Mouse (Mus musculus): ENCODE measurements around the gene Clps. TPM values are rescaled to one million over a fixed set of nuclear protein-coding genes. Genes with fewer than 3 reads are reported as not detected.

The Clps gene
- polyA plus RNA-seq, 1 experiment from 2014 or later = not detected

DNA sequence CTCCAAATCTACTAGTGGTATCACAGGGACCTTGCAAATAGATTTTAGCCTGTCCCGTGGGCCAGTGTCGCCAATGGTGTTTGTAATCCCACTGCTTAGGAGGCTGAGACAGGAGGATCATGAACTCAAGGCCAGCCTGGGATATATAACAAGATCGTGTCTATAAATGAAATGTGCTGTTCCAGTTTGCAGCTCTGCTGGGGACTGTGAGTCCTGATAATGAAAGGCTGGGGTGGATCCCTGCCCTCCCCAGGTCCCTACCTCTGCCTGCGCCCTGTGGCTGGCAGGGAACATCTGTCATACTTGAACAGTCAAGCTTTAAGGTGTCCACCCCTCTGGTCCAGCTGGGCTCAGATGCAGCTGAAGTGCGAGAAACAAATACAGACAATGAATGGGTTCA lies 46.0 kb downstream of the Clps start:
- Histone ChIP-seq H3K27ac (no peak overlapping the region), H3K4me3 (no peak overlapping the region), H3K36me3 (no peaks in the 10 kb centered on the region), H3K9me3 (no peaks in the 10 kb centered on the region), H3K27me3 (peaks cover 37% of the 10 kb centered on the region), H3K4me1 (replicated peaks) (peaks cover 29% of the 10 kb centered on the region), H3K4me2 (no peak overlapping the region), H3K9ac (no peak overlapping the region)
- ATAC-seq (ENCODE audit: low FRiP score) = no peak
- WGBS = 57% methylated on average over 5 of the region's 5 CpGs

DNA sequence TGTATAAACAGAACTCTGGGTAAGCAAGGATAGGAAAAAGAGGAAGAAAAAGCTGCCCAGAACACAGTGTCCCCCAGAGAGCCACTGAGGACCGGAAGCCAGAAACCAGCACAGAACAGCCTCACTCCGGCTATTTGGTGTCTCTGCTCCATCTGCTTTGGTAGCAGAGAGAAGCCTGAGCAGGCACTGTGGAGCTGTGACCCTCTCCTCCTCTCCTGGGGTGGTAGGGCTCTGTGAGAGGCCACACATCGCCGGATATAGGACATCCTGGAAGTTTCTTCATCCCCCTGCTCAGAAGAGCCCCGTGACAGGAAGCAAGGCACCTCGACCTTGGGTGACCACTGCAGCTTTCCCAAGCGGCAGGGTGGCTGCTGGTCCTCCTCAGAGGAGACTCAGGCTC lies 46.7 kb downstream of the Clps start:
- ATAC-seq (ENCODE audit: low FRiP score) = no peak
- no peaks in the 10 kb centered on the region for H3K9me3 ChIP-seq
- no peak overlapping the region for H3K4me2 ChIP-seq
- no peak overlapping the region for H3K4me3 ChIP-seq
- H3K36me3 ChIP-seq = no peaks in the 10 kb centered on the region
- H3K27ac ChIP-seq = no peak overlapping the region
- WGBS = 76% methylated on average over 7 of the region's 7 CpGs
- peaks cover 33% of the 10 kb centered on the region for H3K27me3 ChIP-seq
- peaks cover 27% of the 10 kb centered on the region for H3K4me1 ChIP-seq (replicated peaks)
- H3K9ac ChIP-seq = no peak overlapping the region; the same call in 1 of the 2 replicates

DNA sequence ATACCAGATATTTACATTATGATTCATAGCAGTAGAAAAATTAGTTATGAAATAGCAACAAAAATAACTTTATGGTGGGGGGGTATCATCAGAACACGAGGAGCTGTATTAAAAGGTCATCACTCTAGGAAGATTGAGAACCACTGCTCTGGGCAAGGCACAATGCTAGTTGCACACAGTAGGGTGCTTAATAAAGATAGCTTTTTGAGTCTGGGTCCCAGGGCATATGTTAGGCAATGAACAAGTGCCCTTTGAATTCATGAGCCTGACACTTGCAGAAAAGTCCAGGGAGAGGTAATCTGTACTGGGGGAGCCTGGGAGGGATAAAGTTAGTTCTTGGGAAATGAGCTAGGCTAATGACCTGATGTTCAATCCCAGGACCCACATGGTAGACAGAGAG lies 47.2 kb downstream of the Clps start:
- Histone ChIP-seq H3K36me3 (no peaks in the 10 kb centered on the region), H3K27ac (no peak overlapping the region), H3K4me2 (no peak overlapping the region), H3K4me3 (no peak overlapping the region), H3K9ac (no peak overlapping the region), H3K4me1 (replicated peaks) (peaks cover 22% of the 10 kb centered on the region), H3K9me3 (no peaks in the 10 kb centered on the region), H3K27me3 (peaks cover 28% of the 10 kb centered on the region)
- 81% methylated on average over 1 of the region's 1 CpGs for WGBS
- no peak for ATAC-seq (ENCODE audit: low FRiP score)

DNA sequence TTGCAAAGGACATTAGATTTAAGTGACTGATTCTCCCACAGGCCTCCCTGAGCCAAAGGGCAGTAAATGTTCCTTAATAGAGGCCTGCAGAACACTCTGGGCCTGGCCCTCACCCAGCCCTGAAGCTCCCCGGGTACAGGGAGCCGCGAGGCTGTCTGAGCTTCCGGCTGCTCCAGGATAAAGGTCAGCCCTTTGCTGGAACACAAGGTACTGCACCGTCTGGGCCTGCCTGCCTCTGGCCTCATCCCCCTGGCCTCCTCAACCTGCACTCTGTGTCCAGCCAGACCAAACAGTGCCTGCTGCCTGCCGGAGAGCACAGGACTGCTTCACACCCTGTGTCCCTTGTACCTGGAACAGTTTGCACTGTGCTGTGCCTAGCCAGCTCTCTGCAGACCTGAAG lies 47.9 kb downstream of the Clps start:
- H3K27me3 ChIP-seq = peaks cover 28% of the 10 kb centered on the region
- ATAC-seq (ENCODE audit: low FRiP score) = no peak
- H3K4me3 ChIP-seq = no peak overlapping the region
- no peak overlapping the region for H3K27ac ChIP-seq
- no peak overlapping the region for H3K4me2 ChIP-seq
- H3K9me3 ChIP-seq = no peaks in the 10 kb centered on the region
- WGBS = 35% methylated on average over 6 of the region's 6 CpGs
- no peak overlapping the region for H3K9ac ChIP-seq
- peaks cover 17% of the 10 kb centered on the region for H3K4me1 ChIP-seq (replicated peaks)
- H3K36me3 ChIP-seq = no peaks in the 10 kb centered on the region

DNA sequence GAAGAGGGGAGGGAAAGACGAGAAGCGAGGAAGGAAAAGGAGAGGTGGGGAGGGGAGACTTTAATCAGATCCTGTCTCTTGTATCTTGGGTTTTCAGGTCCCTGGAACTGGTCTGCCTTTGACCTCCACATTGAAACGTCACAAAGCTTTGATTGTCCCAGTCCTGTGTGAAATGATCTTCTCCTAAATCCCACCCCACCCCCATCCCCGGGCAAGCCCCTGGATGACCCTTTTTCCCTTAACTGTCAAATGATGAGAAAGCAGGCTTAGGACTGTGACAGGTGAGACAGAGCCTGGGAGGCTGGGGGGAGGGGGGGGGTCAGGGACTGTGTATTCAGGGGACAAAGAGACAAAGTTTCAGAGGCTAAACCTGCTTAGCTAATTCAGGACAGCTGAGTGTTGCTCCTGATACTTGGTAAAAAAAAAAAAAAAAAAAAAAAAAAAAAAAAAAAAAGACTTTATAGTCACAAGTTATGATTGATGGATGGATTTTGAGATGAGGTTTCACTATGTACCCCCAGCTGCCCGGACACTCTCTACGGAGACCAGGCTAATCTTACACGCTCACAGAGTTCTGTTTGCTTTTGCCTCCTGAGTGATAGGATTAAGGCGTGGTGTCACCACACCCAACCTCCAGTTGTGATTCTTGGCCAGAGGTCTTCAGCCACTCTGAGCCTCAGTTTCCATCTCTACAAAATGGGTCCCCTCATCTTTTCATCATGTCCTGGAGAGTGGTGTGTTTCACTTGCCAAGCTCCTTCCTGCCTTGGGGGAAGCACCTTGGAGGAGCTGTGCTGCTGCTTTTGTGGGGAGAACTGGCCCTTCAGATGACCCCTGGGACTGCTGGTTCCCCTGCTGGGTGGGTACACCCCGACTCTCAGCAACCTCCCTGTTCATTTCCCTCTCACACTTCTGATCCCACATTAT lies 48.7 kb downstream of the Clps start:
- ATAC-seq (ENCODE audit: low FRiP score) = no peak
- Histone ChIP-seq H3K4me2 (no peak overlapping the region), H3K4me3 (no peak overlapping the region), H3K9ac (no peak overlapping the region), H3K9me3 (no peaks in the 10 kb centered on the region), H3K27ac (no peak overlapping the region), H3K4me1 (replicated peaks) (peaks cover 12% of the 10 kb centered on the region), H3K27me3 (peaks cover 31% of the 10 kb centered on the region), H3K36me3 (no peaks in the 10 kb centered on the region)
- 37% methylated on average over 9 of the region's 9 CpGs for WGBS

DNA sequence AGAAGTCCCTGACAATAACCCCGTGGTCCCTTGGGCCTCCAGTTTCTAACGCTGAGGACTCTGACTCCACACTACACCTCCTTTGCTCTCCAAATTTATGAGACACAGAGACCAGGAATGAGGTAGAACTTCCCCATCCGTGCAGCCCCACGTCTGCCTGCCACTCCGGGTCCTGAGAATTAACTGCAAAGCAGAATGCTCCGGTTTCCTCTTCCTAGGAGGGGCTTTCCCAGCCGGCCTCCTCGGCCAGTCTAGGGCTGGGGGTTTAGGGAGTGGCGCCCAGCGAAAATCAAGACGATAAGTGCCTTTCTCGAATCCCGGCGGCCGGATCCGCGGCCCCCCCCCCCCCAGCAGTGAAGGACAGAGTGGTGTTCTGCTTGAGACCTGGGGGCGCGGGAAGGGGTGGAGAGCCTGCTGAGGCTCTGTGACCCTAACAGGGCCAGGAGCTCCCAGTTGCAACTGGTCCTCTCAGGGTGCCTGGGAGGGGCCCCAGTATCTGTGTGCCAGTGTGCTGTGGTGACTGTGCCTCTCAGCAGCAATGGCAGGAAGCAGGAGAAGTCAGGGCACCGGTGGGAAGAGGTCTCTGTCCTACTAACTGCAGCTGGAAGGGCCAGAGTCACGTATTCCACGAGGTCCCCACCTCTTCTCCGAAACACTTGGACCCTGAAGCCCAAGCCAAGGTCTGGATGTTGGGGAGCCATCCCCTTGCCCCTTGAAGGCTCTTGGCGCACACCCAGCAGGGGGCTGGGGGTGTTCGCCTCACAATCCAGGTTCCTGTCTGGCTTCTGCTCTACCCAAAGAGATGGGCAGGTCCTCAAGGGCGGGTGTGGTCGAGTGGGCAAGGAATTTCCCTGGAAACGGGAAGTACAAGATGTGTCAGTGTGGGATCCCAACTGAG lies 49.9 kb downstream of the Clps start:
- 0 out of 2 replicates have a peak overlapping the region, but pooled peaks have one; percentile 4 for H3K4me3 ChIP-seq
- 6% methylated on average over 28 of the region's 28 CpGs for WGBS

More for the DNA sequence above, 49.9 kb downstream of the Clps start:
- peaks cover 28% of the 10 kb centered on the region for H3K27me3 ChIP-seq
- peak overlapping the region; percentile 40 for H3K4me2 ChIP-seq
- no peak overlapping the region for H3K27ac ChIP-seq
- no peaks in the 10 kb centered on the region for H3K9me3 ChIP-seq
- H3K9ac ChIP-seq = peak overlapping the region; percentile 60; the same call in 1 of the 2 replicates
- no peaks in the 10 kb centered on the region for H3K36me3 ChIP-seq
- ATAC-seq (ENCODE audit: low FRiP score) = no peak
- H3K4me1 ChIP-seq (replicated peaks) = peaks cover 12% of the 10 kb centered on the region

Small RNA genes within 50 kb of the gene (microRNA-seq; reads per million reads assigned to microRNA genes)
- gene Gm25195 = not detected
- gene Mir6969 = not detected

Other genes with a start within 250 kb of the Clps start
- gene Fance, start 247.2 kb downstream of the Clps start, polyA plus RNA-seq (2015; fragmentation: Nextera tagmentation; extraction: Ambion mirVana) = 21.9 and 24.2 TPM in 2 replicates
- 336 and 366 TPM in 2 replicates for gene Rpl10a, start 232.3 kb downstream of the Clps start, polyA plus RNA-seq (2015; fragmentation: Nextera tagmentation; extraction: Ambion mirVana)
- gene Tead3, start 209.9 kb downstream of the Clps start, polyA plus RNA-seq (2015; fragmentation: Nextera tagmentation; extraction: Ambion mirVana) = 1.8 and 2.0 TPM in 2 replicates
- 2.1 and 2.2 TPM in 2 replicates for gene Tulp1, start 195.5 kb downstream of the Clps start, polyA plus RNA-seq (2015; fragmentation: Nextera tagmentation; extraction: Ambion mirVana)
- gene Fkbp5, start 43.2 kb downstream of the Clps start, polyA plus RNA-seq (2015; fragmentation: Nextera tagmentation; extraction: Ambion mirVana) = 24.8 and 27.2 TPM in 2 replicates
- not detected in 2 replicates for gene Armc12, start 30.0 kb downstream of the Clps start, polyA plus RNA-seq (2015; fragmentation: Nextera tagmentation; extraction: Ambion mirVana)
- not detected in 2 replicates for gene Clpsl2, start 11.4 kb downstream of the Clps start, polyA plus RNA-seq (2015; fragmentation: Nextera tagmentation; extraction: Ambion mirVana)
- 6.4 and 7.2 TPM in 2 replicates for gene Lhfpl5, start 14.9 kb upstream of the Clps start, polyA plus RNA-seq (2015; fragmentation: Nextera tagmentation; extraction: Ambion mirVana)
- gene Srpk1, start 61.9 kb upstream of the Clps start, polyA plus RNA-seq (2015; fragmentation: Nextera tagmentation; extraction: Ambion mirVana) = 105 and 107 TPM in 2 replicates
- 1.00 and 1.1 TPM in 2 replicates for gene Slc26a8, start 129.5 kb upstream of the Clps start, polyA plus RNA-seq (2015; fragmentation: Nextera tagmentation; extraction: Ambion mirVana)
- 25.3 and 26.9 TPM in 2 replicates for gene Mapk14, start 130.6 kb upstream of the Clps start, polyA plus RNA-seq (2015; fragmentation: Nextera tagmentation; extraction: Ambion mirVana)
- 2.2 and 3.3 TPM in 2 replicates for gene AC170998.1, start 165.3 kb upstream of the Clps start, polyA plus RNA-seq (2015; fragmentation: Nextera tagmentation; extraction: Ambion mirVana)
- 0.93 and 1.2 TPM in 2 replicates for gene Mapk13, start 208.5 kb upstream of the Clps start, polyA plus RNA-seq (2015; fragmentation: Nextera tagmentation; extraction: Ambion mirVana)
- 7.6 and 9.7 TPM in 2 replicates for gene Brpf3, start 240.3 kb upstream of the Clps start, polyA plus RNA-seq (2015; fragmentation: Nextera tagmentation; extraction: Ambion mirVana)

Data from hindbrain, embryonic 13.5 days (tissue).